Mouse (Mus musculus): ENCODE data around the gene Plekhg1.

- no peak for TF ChIP-seq CTCF (IDR thresholded peaks at IDR 0.05; ENCODE audit: low read depth, low read length)
- no peak for TF ChIP-seq EP300 (IDR thresholded peaks at IDR 0.05; ENCODE audit: insufficient read depth, low read depth, low read length)
- no peak for TF ChIP-seq POLR2A (IDR thresholded peaks at IDR 0.05; ENCODE audit: insufficient read depth, low read length)
Measured at GRCm38 (mm10) chr10:3892368-3892767, 152.2 kb downstream of the Plekhg1 start.

Data from ES-Bruce4 (cell line).